Mouse (Mus musculus): ENCODE measurements around the gene Nacc2. TPM values are rescaled to one million over a fixed set of nuclear protein-coding genes. Genes with fewer than 3 reads are reported as not detected.

Gene Nacc2
- total and polyA plus RNA-seq, 2 experiments = 6.0 to 22.2 TPM

- WGBS = 19% methylated on average over 6 of the region's 6 CpGs
These were observed 17.9 kb upstream of the Nacc2 start for GRCm38 (mm10) chr2:26140903-26141302.

GRCm38 (mm10) chr2:26140292-26140819, 17.3 kb upstream of the Nacc2 start:
- Histone ChIP-seq H3K27ac (replicated peaks; ENCODE audit: insufficient read depth, low read depth, low read length) (peak overlapping the region; percentile 82), H3K9ac (ENCODE audit: low read depth, low read length) (peak overlapping the region; percentile 87), H3K79me2 (ENCODE audit: control insufficient read depth, insufficient read depth, low read length) (peaks cover 13% of the 10 kb centered on the region), H3K27me3 (ENCODE audit: control insufficient read depth, insufficient read depth, low read length) (no peaks in the 10 kb centered on the region), H3K4me3 (ENCODE audit: insufficient read depth, low read depth, low read length) (peak overlapping the region; percentile 65), H3K4me1 (ENCODE audit: control insufficient read depth, insufficient read depth, low read length) (peaks cover 16% of the 10 kb centered on the region), H3K36me3 (ENCODE audit: control insufficient read depth, insufficient read depth, low read length) (no peaks in the 10 kb centered on the region)
- under 1% methylated on average over 59 of the region's 60 CpGs for WGBS
- no peak for TF ChIP-seq CTCF (IDR thresholded peaks at IDR 0.05; ENCODE audit: low read depth, low read length)
- TF ChIP-seq POLR2A (IDR thresholded peaks at IDR 0.05; ENCODE audit: extremely low read depth, insufficient read depth, low read length) = peak; percentile 25
- peak; percentile 89 for DNase-seq (ENCODE audit: extremely low read depth, low read depth, low spot score)

More at GRCm38 (mm10) chr2:26140903-26141302, 17.9 kb upstream of the Nacc2 start:
- no peaks in the 10 kb centered on the region for H3K27me3 ChIP-seq (ENCODE audit: control insufficient read depth, insufficient read depth, low read length)
- H3K27ac ChIP-seq (replicated peaks; ENCODE audit: insufficient read depth, low read depth, low read length) = peak overlapping the region; percentile 76
- H3K36me3 ChIP-seq (ENCODE audit: control insufficient read depth, insufficient read depth, low read length) = no peaks in the 10 kb centered on the region
- no peak for TF ChIP-seq CTCF (IDR thresholded peaks at IDR 0.05; ENCODE audit: low read depth, low read length)
- no peak for TF ChIP-seq POLR2A (IDR thresholded peaks at IDR 0.05; ENCODE audit: extremely low read depth, insufficient read depth, low read length)
- peaks cover 16% of the 10 kb centered on the region for H3K4me1 ChIP-seq (ENCODE audit: control insufficient read depth, insufficient read depth, low read length)
- H3K9ac ChIP-seq (ENCODE audit: low read depth, low read length) = peak overlapping the region; percentile 75
- peak overlapping the region; percentile 65 for H3K4me3 ChIP-seq (ENCODE audit: insufficient read depth, low read depth, low read length)
- peaks cover 13% of the 10 kb centered on the region for H3K79me2 ChIP-seq (ENCODE audit: control insufficient read depth, insufficient read depth, low read length)
- no peak for DNase-seq (ENCODE audit: extremely low read depth, low read depth, low spot score)

DNA sequence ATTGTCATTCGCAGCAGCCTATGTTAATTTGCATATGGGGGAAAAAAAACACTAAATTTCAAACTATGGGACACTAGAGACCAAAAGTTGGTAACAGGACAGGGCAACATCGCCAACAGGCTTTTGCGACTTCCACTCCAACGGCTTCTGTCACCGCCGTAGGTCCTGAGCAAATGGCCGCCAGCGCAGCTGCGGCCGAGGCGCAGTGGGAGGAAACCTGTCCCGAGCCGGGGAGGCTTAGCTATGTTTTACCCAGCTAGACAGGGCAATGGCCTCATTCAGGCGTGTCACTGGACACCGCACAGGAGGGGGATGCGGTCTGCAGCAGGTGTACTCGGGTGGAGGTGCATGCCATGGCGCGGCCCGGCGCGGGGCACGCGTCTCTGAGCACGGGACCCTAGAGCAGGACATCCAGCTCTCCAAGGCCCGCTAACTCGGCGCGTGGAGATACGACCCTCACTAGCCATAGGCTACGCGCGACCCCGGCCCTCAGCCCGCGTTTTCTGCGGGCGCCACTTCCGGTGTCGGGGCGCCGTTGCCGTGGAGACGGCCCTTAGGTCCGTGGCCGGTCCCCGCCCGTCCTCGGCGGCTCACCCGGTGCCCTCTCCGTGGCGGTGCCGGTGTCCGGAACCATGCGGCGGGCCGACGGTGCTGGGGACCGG, 16.7 kb upstream of the Nacc2 start:
- H3K9ac ChIP-seq (ENCODE audit: low read depth, low read length) = peak overlapping the region; percentile 87
- H3K4me1 ChIP-seq (ENCODE audit: control insufficient read depth, insufficient read depth, low read length) = peaks cover 18% of the 10 kb centered on the region
- peaks cover 13% of the 10 kb centered on the region for H3K79me2 ChIP-seq (ENCODE audit: control insufficient read depth, insufficient read depth, low read length)
- H3K36me3 ChIP-seq (ENCODE audit: control insufficient read depth, insufficient read depth, low read length) = no peaks in the 10 kb centered on the region
- H3K27ac ChIP-seq (replicated peaks; ENCODE audit: insufficient read depth, low read depth, low read length) = peak overlapping the region; percentile 82
- no peak for TF ChIP-seq CTCF (IDR thresholded peaks at IDR 0.05; ENCODE audit: low read depth, low read length)
- TF ChIP-seq POLR2A (IDR thresholded peaks at IDR 0.05; ENCODE audit: extremely low read depth, insufficient read depth, low read length) = no peak
- H3K27me3 ChIP-seq (ENCODE audit: control insufficient read depth, insufficient read depth, low read length) = no peaks in the 10 kb centered on the region
- under 1% methylated on average over 60 of the region's 60 CpGs for WGBS
- peak; percentile 49 for DNase-seq (ENCODE audit: extremely low read depth, low read depth, low spot score)
- peak overlapping the region; percentile 65 for H3K4me3 ChIP-seq (ENCODE audit: insufficient read depth, low read depth, low read length)

GRCm38 (mm10) chr2:26139034-26139544, 16.1 kb upstream of the Nacc2 start:
- Histone ChIP-seq H3K27ac (replicated peaks; ENCODE audit: insufficient read depth, low read depth, low read length) (peak overlapping the region; percentile 82), H3K36me3 (ENCODE audit: control insufficient read depth, insufficient read depth, low read length) (no peaks in the 10 kb centered on the region), H3K9ac (ENCODE audit: low read depth, low read length) (peak overlapping the region; percentile 87), H3K27me3 (ENCODE audit: control insufficient read depth, insufficient read depth, low read length) (no peaks in the 10 kb centered on the region), H3K4me1 (ENCODE audit: control insufficient read depth, insufficient read depth, low read length) (peaks cover 23% of the 10 kb centered on the region), H3K4me3 (ENCODE audit: insufficient read depth, low read depth, low read length) (peak overlapping the region; percentile 65), H3K79me2 (ENCODE audit: control insufficient read depth, insufficient read depth, low read length) (peaks cover 13% of the 10 kb centered on the region)
- TF ChIP-seq POLR2A (IDR thresholded peaks at IDR 0.05; ENCODE audit: extremely low read depth, insufficient read depth, low read length) = no peak
- no peak for TF ChIP-seq CTCF (IDR thresholded peaks at IDR 0.05; ENCODE audit: low read depth, low read length)
- WGBS = 56% methylated on average over 7 of the region's 7 CpGs
- no peak for DNase-seq (ENCODE audit: extremely low read depth, low read depth, low spot score)

- no peak for DNase-seq (ENCODE audit: extremely low read depth, low read depth, low spot score)
- Histone ChIP-seq H3K27me3 (ENCODE audit: control insufficient read depth, insufficient read depth, low read length) (no peaks in the 10 kb centered on the region), H3K4me1 (ENCODE audit: control insufficient read depth, insufficient read depth, low read length) (peaks cover 28% of the 10 kb centered on the region), H3K9ac (ENCODE audit: low read depth, low read length) (no peak overlapping the region), H3K79me2 (ENCODE audit: control insufficient read depth, insufficient read depth, low read length) (peaks cover 13% of the 10 kb centered on the region), H3K27ac (replicated peaks; ENCODE audit: insufficient read depth, low read depth, low read length) (peak overlapping the region; percentile 82; the same call in 1 of the 2 replicates), H3K4me3 (ENCODE audit: insufficient read depth, low read depth, low read length) (peak overlapping the region; percentile 3; the same call in 1 of the 2 replicates), H3K36me3 (ENCODE audit: control insufficient read depth, insufficient read depth, low read length) (no peaks in the 10 kb centered on the region)
- 88% methylated on average over 31 of the region's 31 CpGs for WGBS
- no peak for TF ChIP-seq POLR2A (IDR thresholded peaks at IDR 0.05; ENCODE audit: extremely low read depth, insufficient read depth, low read length)
- no peak for TF ChIP-seq CTCF (IDR thresholded peaks at IDR 0.05; ENCODE audit: low read depth, low read length)
These were observed 15.4 kb upstream of the Nacc2 start for GRCm38 (mm10) chr2:26138252-26139033.
